Mouse (Mus musculus) limb, embryonic 14.5 days (tissue): ENCODE measurements around the gene Ankmy2. TPM values are rescaled to one million over a fixed set of nuclear protein-coding genes. Genes with fewer than 3 reads are reported as not detected.
A peak's percentile ranks its signal among the peaks of the same experiment; 100 is the strongest.

Experiments used
- ATAC-seq: fragments of 200-750 bp; cut with Nextera tagmentation; 2 replicates; pipeline ENCODE4 v1.8.0; 2017; ENCODE audit warnings: low read depth, moderate number of reproducible peaks, moderate TSS enrichment; ENCODE audit not compliant: low FRiP score
- DNase-seq: peaks from one replicate; pipeline ENCODE4 v3.0.0-alpha.2; 2015; ENCODE audit warnings: low spot score
- H3K27ac ChIP-seq: fragments of 300-500 bp; sonication (generic); replicated peaks from 2 replicates; pipeline ENCODE4 v1.5.1; 2014; ENCODE audit warnings: low read depth, mild to moderate bottlenecking, low read length, moderate library complexity, mixed read lengths
- H3K27me3 ChIP-seq: fragments of 300-500 bp; sonication (generic); 2 replicates; pipeline ENCODE4 v1.6.1; 2014; ENCODE audit warnings: low read length, mixed read lengths; ENCODE audit not compliant: control insufficient read depth, insufficient read depth
- H3K36me3 ChIP-seq: fragments of 300-500 bp; sonication (generic); 2 replicates; pipeline ENCODE4 v1.6.1; 2014; ENCODE audit warnings: mild to moderate bottlenecking, low read length, moderate library complexity, mixed read lengths; ENCODE audit not compliant: control insufficient read depth, insufficient read depth
- H3K4me1 ChIP-seq: fragments of 300-500 bp; sonication (generic); 2 replicates; pipeline ENCODE4 v1.6.1; 2014; ENCODE audit warnings: antibody characterized with exemption, low read length, mixed read lengths; ENCODE audit not compliant: control insufficient read depth, insufficient read depth
- H3K4me2 ChIP-seq: fragments of 300-500 bp; sonication (generic); replicated peaks from 2 replicates; pipeline ENCODE4 v1.6.1; 2014; ENCODE audit warnings: low read depth, mild to moderate bottlenecking, low read length, moderate library complexity; ENCODE audit not compliant: severe bottlenecking
- H3K4me3 ChIP-seq: fragments of 300-500 bp; sonication (generic); replicated peaks from 2 replicates; pipeline ENCODE4 v1.5.1; 2014; ENCODE audit warnings: low read length
- H3K9ac ChIP-seq: fragments of 300-500 bp; sonication (generic); 2 replicates; pipeline ENCODE4 v1.6.1; 2014; ENCODE audit warnings: mild to moderate bottlenecking, low read depth, low read length, moderate library complexity; ENCODE audit not compliant: severe bottlenecking
- H3K9me3 ChIP-seq: fragments of 300-500 bp; sonication (generic); 2 replicates; pipeline ENCODE4 v1.6.1; 2016; ENCODE audit warnings: low read length; ENCODE audit not compliant: control insufficient read depth
- POLR2A ChIP-seq: fragments of 200-500 bp; IDR thresholded peaks from 2 replicates; pipeline ENCODE4 v1.8.0; 2012; ENCODE audit warnings: inconsistent platforms, mild to moderate bottlenecking, moderate library complexity, borderline replicate concordance; ENCODE audit not compliant: insufficient read depth, insufficient read length; ENCODE audit errors: extremely low read depth
- WGBS: fragments of 180-500 bp; shearing (Covaris S2); extraction: QIAGEN DNeasy Blood & Tissue Kit; methylation state at CpG from one replicate; pipeline ENCODE4 v1.1.7; 2014; 5-methylcytosine and 5-hydroxymethylcytosine counted together
- polyA plus RNA-seq, 2 experiments: library from polyadenylated mRNA; depleted of rRNA in 1 of 2; stranded (reverse) in 1 of 2; unstranded in 1 of 2; fragments of >200 nt; fragmentation: Nextera tagmentation in 1 of 2; extraction: Ambion mirVana in 1 of 2; gene quantifications; 2 replicates each; pipeline versions ENCODE4 v1.2.1 to v1.2.3; 2012 to 2014

The Ankmy2 gene
- polyA plus RNA-seq, 2 experiments: 21.8 to 33.8 TPM

- WGBS: 0% methylated on average over 14 of the region's 14 CpGs
- peak overlapping the region; percentile 84 for H3K9ac ChIP-seq
- H3K4me1 ChIP-seq: peaks cover 18% of the 10 kb centered on the region
- H3K27ac ChIP-seq: peak overlapping the region; percentile 93
- no peak for TF ChIP-seq POLR2A
- DNase-seq: peak; percentile 22
- no peaks in the 10 kb centered on the region; the same call in 1 of the 2 replicates for H3K36me3 ChIP-seq
- H3K27me3 ChIP-seq: no peaks in the 10 kb centered on the region
- no peaks in the 10 kb centered on the region for H3K9me3 ChIP-seq
- ATAC-seq: peak; percentile 32; the same call in 1 of the 2 replicates
- H3K4me3 ChIP-seq: peak overlapping the region; percentile 89
- peak overlapping the region; percentile 53 for H3K4me2 ChIP-seq
These were observed 357 bp downstream of the Ankmy2 start for GRCm38 (mm10) chr12:36157304-36157637.

GRCm38 (mm10) chr12:36157638-36158308 lies 859 bp downstream of the Ankmy2 start, which contains the start of gene Bzw2:
Gene Bzw2 (minus strand): TSS chr12:36158080.
- Histone ChIP-seq H3K27ac (peak within 1 kb of the TSS; percentile 93), H3K27me3 (no peaks in the 10 kb centered on the region), H3K4me1 (peaks cover 18% of the 10 kb centered on the region), H3K9ac (peak within 1 kb of the TSS; percentile 84), H3K9me3 (no peaks in the 10 kb centered on the region), H3K36me3 (no peaks in the 10 kb centered on the region; the same call in 1 of the 2 replicates), H3K4me2 (peak within 1 kb of the TSS; percentile 53), H3K4me3 (peak within 1 kb of the TSS; percentile 89)
- DNase-seq (peak; percentile 82), ATAC-seq (0 out of 2 replicates have a peak, but pooled peaks have one; percentile 12)
- TF ChIP-seq POLR2A: no peak
- WGBS: 4% methylated on average over 26 of the region's 26 CpGs

GRCm38 (mm10) chr12:36164126-36164791 lies 7.3 kb downstream of the Ankmy2 start:
- 72% methylated on average over 7 of the region's 7 CpGs for WGBS
- H3K9me3 ChIP-seq: no peaks in the 10 kb centered on the region
- DNase-seq: no peak
- no peaks in the 10 kb centered on the region for H3K27me3 ChIP-seq
- H3K4me2 ChIP-seq: no peak overlapping the region
- H3K36me3 ChIP-seq: peaks cover 8% of the 10 kb centered on the region; the same call in 1 of the 2 replicates
- peaks cover 6% of the 10 kb centered on the region; the same call in 1 of the 2 replicates for H3K4me1 ChIP-seq
- no peak overlapping the region for H3K4me3 ChIP-seq
- no peak for TF ChIP-seq POLR2A
- no peak for ATAC-seq
- H3K27ac ChIP-seq: no peak overlapping the region
- no peak overlapping the region for H3K9ac ChIP-seq

DNA sequence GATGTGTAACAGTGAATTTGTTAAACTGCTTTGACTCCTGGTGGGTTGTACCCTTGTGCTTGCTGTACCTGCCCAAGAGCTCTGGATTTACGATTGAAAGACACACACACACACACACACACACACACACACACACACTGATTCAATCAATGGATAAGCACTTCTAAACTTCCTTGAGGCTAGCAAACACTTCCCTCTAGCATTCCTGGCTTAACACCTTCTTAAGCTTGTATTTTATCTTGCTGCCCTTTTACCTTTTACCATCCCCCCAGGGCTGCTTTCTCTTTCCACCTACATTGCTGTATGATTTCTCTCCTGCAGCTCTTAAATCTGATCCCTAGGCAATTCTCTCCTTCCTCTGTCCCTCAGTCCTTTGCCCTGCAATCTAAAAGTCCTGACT lies 8.4 kb downstream of the Ankmy2 start:
- H3K27me3 ChIP-seq: no peaks in the 10 kb centered on the region
- no peak for TF ChIP-seq POLR2A
- H3K36me3 ChIP-seq: peaks cover 8% of the 10 kb centered on the region
- no peak overlapping the region for H3K27ac ChIP-seq
- no peak overlapping the region for H3K4me3 ChIP-seq
- no peak overlapping the region; the same call in 1 of the 2 replicates for H3K9ac ChIP-seq
- peaks cover 6% of the 10 kb centered on the region; the same call in 1 of the 2 replicates for H3K4me1 ChIP-seq
- H3K4me2 ChIP-seq: no peak overlapping the region
- no peak for ATAC-seq
- WGBS: 50% methylated on average over 1 of the region's 1 CpGs
- DNase-seq: no peak
- no peaks in the 10 kb centered on the region for H3K9me3 ChIP-seq

DNA sequence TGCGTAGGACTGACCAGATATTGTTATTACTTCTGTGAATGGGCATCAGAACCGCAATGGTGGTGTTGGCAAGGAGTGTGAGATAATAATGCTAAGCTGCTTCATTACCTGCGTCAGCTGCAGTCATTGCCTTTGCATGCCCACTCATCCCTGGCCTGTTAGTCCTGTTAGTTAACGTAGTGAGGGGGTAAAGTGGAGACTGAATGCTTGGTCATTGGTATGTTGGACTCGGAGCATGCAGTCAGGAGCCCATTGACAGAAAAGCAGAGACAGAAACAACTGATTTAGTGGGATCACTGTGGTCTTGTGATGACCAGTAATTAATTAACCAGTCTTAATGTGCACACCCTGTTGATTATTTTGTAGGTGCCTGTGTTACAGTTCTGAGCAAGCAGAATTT lies 20.3 kb downstream of the Ankmy2 start:
- peaks cover 62% of the 10 kb centered on the region for H3K36me3 ChIP-seq
- no peak overlapping the region for H3K4me3 ChIP-seq
- no peaks in the 10 kb centered on the region for H3K9me3 ChIP-seq
- 90% methylated on average over 5 of the region's 5 CpGs for WGBS
- no peak for DNase-seq
- no peaks in the 10 kb centered on the region for H3K4me1 ChIP-seq
- H3K27me3 ChIP-seq: no peaks in the 10 kb centered on the region
- H3K4me2 ChIP-seq: no peak overlapping the region
- H3K9ac ChIP-seq: no peak overlapping the region
- no peak overlapping the region for H3K27ac ChIP-seq
- ATAC-seq: no peak
- TF ChIP-seq POLR2A: no peak
